In the genomic region with DNA sequence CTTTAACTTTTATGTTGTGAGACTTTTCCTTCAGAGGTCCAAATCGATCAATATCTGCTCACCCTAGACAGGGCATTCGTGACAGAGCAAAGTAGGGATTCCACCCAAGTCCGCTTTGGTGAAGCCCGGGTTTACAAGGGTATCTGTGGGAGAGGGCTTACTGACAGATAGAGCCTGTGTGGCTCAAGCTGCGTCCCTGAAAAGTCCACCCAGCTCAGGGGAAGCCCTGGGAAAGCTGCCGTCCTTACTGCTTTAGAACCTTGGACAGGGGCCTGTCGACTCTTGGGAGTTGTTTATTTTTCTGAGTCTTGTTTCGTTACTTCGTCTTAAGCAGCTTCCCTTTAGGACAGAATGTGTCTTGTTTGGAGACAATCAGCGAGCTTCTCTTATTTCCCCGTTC, we compare ENCODE assay signal across 8 mouse cellular contexts. TPM values are rescaled to one million over a fixed set of nuclear protein-coding genes. Genes with fewer than 3 reads are reported as not detected.
DNase-seq lines count a peak whose midpoint lies in the region; ATAC-seq and TF ChIP-seq lines count a peak whose summit lies in the region.

No protein-coding gene starts in this region.

- 11% methylated on average over 11 of the region's 11 CpGs for WGBS in lung, embryonic 15.5 days
- 11% methylated on average over 11 of the region's 11 CpGs for WGBS in embryonic facial prominence, embryonic 15.5 days
- WGBS in intestine, postnatal 0 days: 14% methylated on average over 11 of the region's 11 CpGs
- 12% methylated on average over 11 of the region's 11 CpGs for WGBS in midbrain, embryonic 15.5 days
- WGBS in thymus, adult 2 months: 20% methylated on average over 11 of the region's 11 CpGs

- H3K4me3 ChIP-seq in lung, embryonic 15.5 days: peak overlapping the region; percentile 71
- peak overlapping the region; percentile 68 for H3K4me3 ChIP-seq in embryonic facial prominence, embryonic 15.5 days (replicated peaks)
- H3K4me3 ChIP-seq in intestine, postnatal 0 days (ENCODE audit: low read depth, low read length): 0 out of 2 replicates have a peak overlapping the region, but pooled peaks have one; percentile 57
- H3K4me3 ChIP-seq in midbrain, embryonic 15.5 days: peak overlapping the region; percentile 96
- H3K4me3 ChIP-seq in thymus, adult 2 months (ENCODE audit: control insufficient read depth, insufficient read depth, low read length): no peak overlapping the region

- no peak for TF ChIP-seq POLR2A in thymus, adult 2 months (IDR thresholded peaks at IDR 0.05; ENCODE audit: control insufficient read depth, extremely low read depth, insufficient read depth, low read length, poor library complexity)

- H3K9me3 ChIP-seq in lung, embryonic 15.5 days: no peaks in the 10 kb centered on the region
- H3K9me3 ChIP-seq in embryonic facial prominence, embryonic 15.5 days (replicated peaks): no peaks in the 10 kb centered on the region
- H3K9me3 ChIP-seq in intestine, postnatal 0 days (ENCODE audit: control insufficient read depth): no peaks in the 10 kb centered on the region
- H3K9me3 ChIP-seq in midbrain, embryonic 15.5 days: no peaks in the 10 kb centered on the region

- H3K9ac ChIP-seq in lung, embryonic 15.5 days: no peak overlapping the region; the same call in 1 of the 2 replicates
- 0 out of 2 replicates have a peak overlapping the region, but pooled peaks have one; percentile 2 for H3K9ac ChIP-seq in embryonic facial prominence, embryonic 15.5 days
- H3K9ac ChIP-seq in intestine, postnatal 0 days (ENCODE audit: low read depth, low read length): no peak overlapping the region
- H3K9ac ChIP-seq in midbrain, embryonic 15.5 days: no peak overlapping the region

- H3K4me1 ChIP-seq in lung, embryonic 15.5 days: peaks cover 12% of the 10 kb centered on the region
- peaks cover 4% of the 10 kb centered on the region; the same call in 1 of the 2 replicates for H3K4me1 ChIP-seq in embryonic facial prominence, embryonic 15.5 days
- H3K4me1 ChIP-seq in intestine, postnatal 0 days (replicated peaks; ENCODE audit: control insufficient read depth, insufficient read depth, low read length): no peaks in the 10 kb centered on the region
- peaks cover 8% of the 10 kb centered on the region; the same call in 1 of the 2 replicates for H3K4me1 ChIP-seq in midbrain, embryonic 15.5 days
- peaks cover 9% of the 10 kb centered on the region for H3K4me1 ChIP-seq in thymus, adult 2 months (replicated peaks; ENCODE audit: control insufficient read depth, insufficient read depth, low read length)

- H3K36me3 ChIP-seq in lung, embryonic 15.5 days: no peaks in the 10 kb centered on the region
- H3K36me3 ChIP-seq in embryonic facial prominence, embryonic 15.5 days: no peaks in the 10 kb centered on the region
- no peaks in the 10 kb centered on the region for H3K36me3 ChIP-seq in intestine, postnatal 0 days (ENCODE audit: control insufficient read depth, insufficient read depth)
- no peaks in the 10 kb centered on the region for H3K36me3 ChIP-seq in midbrain, embryonic 15.5 days (replicated peaks)
- H3K36me3 ChIP-seq in thymus, adult 2 months (ENCODE audit: control insufficient read depth, insufficient read depth, low read length): no peaks in the 10 kb centered on the region

- H3K4me2 ChIP-seq in lung, embryonic 15.5 days: peak overlapping the region; percentile 100
- peak overlapping the region; percentile 96 for H3K4me2 ChIP-seq in embryonic facial prominence, embryonic 15.5 days (replicated peaks)
- H3K4me2 ChIP-seq in intestine, postnatal 0 days (replicated peaks; ENCODE audit: low read depth): peak overlapping the region; percentile 99
- H3K4me2 ChIP-seq in midbrain, embryonic 15.5 days: peak overlapping the region; percentile 98

- DNase-seq in lung, postnatal 14 days: no peak
- no peak for DNase-seq in thymus, adult 2 months
- no peak for DNase-seq in right cerebral cortex, postnatal 25 days
- DNase-seq in thymus, adult 18-20 months: no peak

- no peak overlapping the region for H3K27ac ChIP-seq in lung, embryonic 15.5 days
- no peak overlapping the region for H3K27ac ChIP-seq in embryonic facial prominence, embryonic 15.5 days (replicated peaks)
- no peak overlapping the region for H3K27ac ChIP-seq in intestine, postnatal 0 days (ENCODE audit: low read depth, low read length)
- no peak overlapping the region for H3K27ac ChIP-seq in midbrain, embryonic 15.5 days
- no peak overlapping the region for H3K27ac ChIP-seq in thymus, adult 2 months (ENCODE audit: control insufficient read depth, insufficient read depth, low read length)

- no peak for ATAC-seq in lung, embryonic 15.5 days (ENCODE audit: borderline replicate concordance, extremely low read depth, low FRiP score, low TSS enrichment)
- no peak for ATAC-seq in embryonic facial prominence, embryonic 15.5 days (ENCODE audit: insufficient number of reproducible peaks, low FRiP score, low TSS enrichment, low read depth)
- no peak for ATAC-seq in intestine, postnatal 0 days
- no peak for ATAC-seq in midbrain, embryonic 15.5 days (replicated peaks)

- H3K27me3 ChIP-seq in lung, embryonic 15.5 days: peaks cover 22% of the 10 kb centered on the region; the same call in 1 of the 2 replicates
- H3K27me3 ChIP-seq in embryonic facial prominence, embryonic 15.5 days: peaks cover 15% of the 10 kb centered on the region
- no peaks in the 10 kb centered on the region; the same call in 1 of the 2 replicates for H3K27me3 ChIP-seq in intestine, postnatal 0 days (replicated peaks; ENCODE audit: control insufficient read depth, insufficient read depth, low read length)
- H3K27me3 ChIP-seq in midbrain, embryonic 15.5 days (replicated peaks): peaks cover 11% of the 10 kb centered on the region
- H3K27me3 ChIP-seq in thymus, adult 2 months (ENCODE audit: control insufficient read depth, insufficient read depth, low read length): peaks cover 4% of the 10 kb centered on the region

- no peak for TF ChIP-seq CTCF in intestine, postnatal 0 days (IDR thresholded peaks at IDR 0.05; ENCODE audit: low read depth)
- TF ChIP-seq CTCF in thymus, adult 2 months (IDR thresholded peaks at IDR 0.05; ENCODE audit: borderline replicate concordance, control insufficient read depth, extremely low read depth, insufficient read depth, low read length, poor library complexity): no peak

RNA-seq across cellular contexts. Expression of a gene that starts 1.0 kb away (rescaled TPM):
- polyA plus RNA-seq in lung, embryonic 15.5 days (2015; fragmentation: Nextera tagmentation; extraction: Ambion mirVana): 0.84 and 1.5 TPM in 2 replicates
- 0.73 and 0.83 TPM in 2 replicates for polyA plus RNA-seq in embryonic facial prominence, embryonic 15.5 days (2015; fragmentation: Nextera tagmentation; extraction: Ambion mirVana)
- 0.27 and 0.66 TPM in 2 replicates for polyA plus RNA-seq in intestine, postnatal 0 days (2015; fragmentation: Nextera tagmentation; extraction: Ambion mirVana)
- polyA plus RNA-seq in midbrain, embryonic 15.5 days (2015; fragmentation: Nextera tagmentation; extraction: Ambion mirVana): 1.4 TPM in 2 replicates
- not detected in 2 replicates for polyA plus RNA-seq in thymus, adult 2 months (2012; rRNA removed)

RNA-seq across cellular contexts. Expression of a gene that starts 26.2 kb away (rescaled TPM):
- polyA plus RNA-seq in lung, embryonic 15.5 days (2015; fragmentation: Nextera tagmentation; extraction: Ambion mirVana): 57.4 and 59.4 TPM in 2 replicates
- 32.2 and 36.9 TPM in 2 replicates for polyA plus RNA-seq in embryonic facial prominence, embryonic 15.5 days (2015; fragmentation: Nextera tagmentation; extraction: Ambion mirVana)
- polyA plus RNA-seq in intestine, postnatal 0 days (2015; fragmentation: Nextera tagmentation; extraction: Ambion mirVana): 8.8 and 10.0 TPM in 2 replicates
- 5.1 and 6.6 TPM in 2 replicates for polyA plus RNA-seq in midbrain, embryonic 15.5 days (2015; fragmentation: Nextera tagmentation; extraction: Ambion mirVana)
- polyA plus RNA-seq in thymus, adult 2 months (2012; rRNA removed): 3.0 and 3.7 TPM in 2 replicates
